Mouse (Mus musculus) heart, postnatal 0 days (tissue): Measurements from ENCODE around the gene Ptprf. TPM values are rescaled to one million over a fixed set of nuclear protein-coding genes. Genes with fewer than 3 reads are reported as not detected.

Source experiments
- ATAC-seq: fragments of 200-750 bp; cut with Nextera tagmentation; 2 replicates; pipeline ENCODE4 v1.8.0; 2017; ENCODE audit warnings: low read depth, moderate number of reproducible peaks, moderate library complexity; ENCODE audit not compliant: insufficient read depth
- DNase-seq: peaks from one replicate; pipeline ENCODE4 v3.0.0-alpha.2; 2016; ENCODE audit warnings: low spot score
- H3K27ac ChIP-seq: fragments of 300-500 bp; sonication (generic); 2 replicates; pipeline ENCODE4 v1.5.1; 2014; ENCODE audit warnings: low read depth, mild to moderate bottlenecking
- H3K27me3 ChIP-seq: fragments of 300-500 bp; sonication (generic); 2 replicates; pipeline ENCODE4 v1.6.1; 2014; ENCODE audit warnings: low read length, mixed read lengths; ENCODE audit not compliant: control insufficient read depth, insufficient read depth
- H3K36me3 ChIP-seq: fragments of 300-500 bp; sonication (generic); replicated peaks from 2 replicates; pipeline ENCODE4 v1.6.1; 2014; ENCODE audit warnings: low read length, mixed read lengths; ENCODE audit not compliant: control insufficient read depth, insufficient read depth
- H3K4me1 ChIP-seq: fragments of 300-500 bp; sonication (generic); 2 replicates; pipeline ENCODE4 v1.6.1; 2014; ENCODE audit warnings: antibody characterized with exemption; ENCODE audit not compliant: control insufficient read depth, insufficient read depth
- H3K4me2 ChIP-seq: fragments of 300-500 bp; sonication (generic); 2 replicates; pipeline ENCODE4 v1.6.1; 2014; ENCODE audit warnings: low read depth, mild to moderate bottlenecking, low read length, moderate library complexity
- H3K4me3 ChIP-seq: fragments of 300-500 bp; sonication (generic); 2 replicates; pipeline ENCODE4 v1.5.1; 2014; ENCODE audit warnings: low read depth, low read length
- H3K9ac ChIP-seq: fragments of 300-500 bp; sonication (generic); replicated peaks from 2 replicates; pipeline ENCODE4 v1.6.1; 2014; ENCODE audit warnings: low read depth, low read length, mixed read lengths
- H3K9me3 ChIP-seq: fragments of 300-500 bp; sonication (generic); replicated peaks from 2 replicates; pipeline ENCODE4 v1.6.1; 2016; ENCODE audit warnings: low read length; ENCODE audit not compliant: control insufficient read depth
- CTCF ChIP-seq: IDR thresholded peaks from 2 replicates; pipeline ENCODE4 v1.5.1; 2016; ENCODE audit warnings: antibody characterized with exemption, control low read depth, low read depth
- EP300 ChIP-seq: IDR thresholded peaks from 2 replicates; pipeline ENCODE4 v1.6.1; 2016; ENCODE audit warnings: antibody characterized with exemption, low read depth
- WGBS: fragments of 180-500 bp; shearing (Covaris S2); extraction: QIAGEN DNeasy Blood & Tissue Kit; methylation state at CpG from one replicate; pipeline ENCODE4 v1.1.7; 2014; 5-methylcytosine and 5-hydroxymethylcytosine counted together
- polyA plus RNA-seq: library from polyadenylated mRNA; unstranded; fragments of >200 nt; fragmentation: Nextera tagmentation; extraction: Ambion mirVana; gene quantifications from 2 replicates; pipeline ENCODE4 v1.2.1, GENCODE M21; 2015
- total RNA-seq: library from RNA; depleted of rRNA; stranded (reverse); fragments of >200 nt; gene quantifications from 2 replicates; pipeline ENCODE4 v1.2.3, GENCODE M21; 2014; ENCODE audit warnings: low replicate concordance

The Ptprf gene
- total and polyA plus RNA-seq, 2 experiments from 2014 or later: 5.9 to 33.7 TPM

DNA sequence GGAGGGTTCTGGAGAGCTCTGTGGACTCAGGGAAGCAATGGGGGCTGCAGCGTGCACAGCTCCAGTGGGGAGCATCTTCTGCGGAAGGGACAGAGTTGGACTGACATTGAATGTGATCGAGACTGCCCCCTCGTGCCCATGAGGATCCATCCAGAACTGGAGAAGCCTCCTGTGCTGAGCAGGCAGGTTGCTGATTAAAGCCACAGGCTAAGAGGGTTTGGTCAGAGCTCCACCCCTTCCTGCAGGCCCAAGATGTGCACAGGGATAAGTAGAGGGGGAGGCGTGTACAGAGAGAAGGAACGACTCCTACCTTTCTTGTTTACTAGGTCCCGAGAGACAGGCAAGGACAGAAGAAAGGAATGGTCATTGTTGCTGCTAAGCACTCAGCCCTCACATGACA, 69.9 kb downstream of the Ptprf start:
- no peak overlapping the region for H3K27ac ChIP-seq
- 80% methylated on average over 7 of the region's 7 CpGs for WGBS
- H3K4me2 ChIP-seq: no peak overlapping the region
- no peaks in the 10 kb centered on the region for H3K4me1 ChIP-seq
- ATAC-seq: no peak
- no peak for DNase-seq
- no peak overlapping the region for H3K4me3 ChIP-seq
- H3K9me3 ChIP-seq: no peaks in the 10 kb centered on the region
- peaks cover 54% of the 10 kb centered on the region for H3K36me3 ChIP-seq
- TF ChIP-seq EP300 (no peak), CTCF (no peak)
- no peaks in the 10 kb centered on the region for H3K27me3 ChIP-seq
- H3K9ac ChIP-seq: no peak overlapping the region

DNA sequence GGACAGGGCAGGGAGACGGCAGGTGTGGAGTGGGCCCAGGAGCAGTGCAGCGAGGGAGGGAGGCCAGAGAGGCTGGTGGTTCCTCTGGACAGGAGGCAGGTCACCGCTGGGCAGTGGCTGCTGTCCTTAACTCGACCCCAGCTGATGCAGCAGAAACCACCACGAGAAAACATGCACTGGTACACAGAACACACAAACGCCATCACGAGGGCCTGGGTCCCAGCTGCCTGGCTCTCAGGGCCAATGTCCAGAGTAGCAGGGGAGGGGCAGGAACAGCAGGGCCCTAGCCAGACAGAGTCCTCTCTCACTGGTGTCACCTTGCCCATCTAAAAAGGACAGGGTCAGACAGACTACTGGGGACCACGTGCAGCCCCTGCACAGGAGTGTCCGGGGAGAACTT, 70.4 kb downstream of the Ptprf start:
- WGBS: 77% methylated on average over 9 of the region's 9 CpGs
- ATAC-seq: no peak
- no peaks in the 10 kb centered on the region for H3K27me3 ChIP-seq
- H3K9me3 ChIP-seq: no peaks in the 10 kb centered on the region
- H3K27ac ChIP-seq: no peak overlapping the region
- no peak for DNase-seq
- TF ChIP-seq EP300 (no peak), CTCF (no peak)
- no peaks in the 10 kb centered on the region for H3K4me1 ChIP-seq
- no peak overlapping the region for H3K9ac ChIP-seq
- H3K4me3 ChIP-seq: no peak overlapping the region
- no peak overlapping the region for H3K4me2 ChIP-seq
- H3K36me3 ChIP-seq: peaks cover 49% of the 10 kb centered on the region

- Histone ChIP-seq H3K4me3 (no peak overlapping the region), H3K27me3 (no peaks in the 10 kb centered on the region), H3K4me1 (no peaks in the 10 kb centered on the region), H3K36me3 (peaks cover 37% of the 10 kb centered on the region), H3K9me3 (no peaks in the 10 kb centered on the region), H3K27ac (no peak overlapping the region), H3K4me2 (no peak overlapping the region), H3K9ac (no peak overlapping the region)
- no peak for ATAC-seq
- 86% methylated on average over 6 of the region's 6 CpGs for WGBS
- DNase-seq: no peak
- no peak for TF ChIP-seq CTCF
- no peak for TF ChIP-seq EP300
Measured at GRCm38 (mm10) chr4:118219487-118219886, 71.7 kb downstream of the Ptprf start.

DNA sequence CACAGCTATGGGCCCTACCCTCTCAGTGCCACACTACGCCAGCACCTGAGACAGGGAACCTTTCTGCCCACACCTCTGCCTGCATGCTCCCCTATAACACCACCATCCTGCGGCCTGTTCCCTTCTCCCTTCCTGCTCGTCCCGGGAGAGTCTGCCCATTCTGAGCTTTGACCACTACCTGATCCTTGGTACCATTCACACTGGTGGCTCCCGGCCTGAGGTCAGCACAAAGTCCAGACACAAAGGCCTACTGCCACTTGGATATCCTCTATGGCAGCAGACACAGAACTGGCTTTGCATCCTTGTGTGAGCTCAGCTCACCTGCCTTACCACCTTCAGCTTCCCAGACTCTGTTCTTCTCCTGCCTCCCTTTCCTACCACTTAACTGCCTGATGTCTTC, 72.7 kb downstream of the Ptprf start:
- Histone ChIP-seq H3K4me2 (no peak overlapping the region), H3K27ac (no peak overlapping the region), H3K9ac (no peak overlapping the region), H3K9me3 (no peaks in the 10 kb centered on the region), H3K4me3 (no peak overlapping the region), H3K4me1 (no peaks in the 10 kb centered on the region), H3K27me3 (no peaks in the 10 kb centered on the region), H3K36me3 (peaks cover 34% of the 10 kb centered on the region)
- no peak for TF ChIP-seq EP300
- no peak for TF ChIP-seq CTCF
- 82% methylated on average over 5 of the region's 5 CpGs for WGBS
- ATAC-seq (no peak), DNase-seq (no peak)

DNA sequence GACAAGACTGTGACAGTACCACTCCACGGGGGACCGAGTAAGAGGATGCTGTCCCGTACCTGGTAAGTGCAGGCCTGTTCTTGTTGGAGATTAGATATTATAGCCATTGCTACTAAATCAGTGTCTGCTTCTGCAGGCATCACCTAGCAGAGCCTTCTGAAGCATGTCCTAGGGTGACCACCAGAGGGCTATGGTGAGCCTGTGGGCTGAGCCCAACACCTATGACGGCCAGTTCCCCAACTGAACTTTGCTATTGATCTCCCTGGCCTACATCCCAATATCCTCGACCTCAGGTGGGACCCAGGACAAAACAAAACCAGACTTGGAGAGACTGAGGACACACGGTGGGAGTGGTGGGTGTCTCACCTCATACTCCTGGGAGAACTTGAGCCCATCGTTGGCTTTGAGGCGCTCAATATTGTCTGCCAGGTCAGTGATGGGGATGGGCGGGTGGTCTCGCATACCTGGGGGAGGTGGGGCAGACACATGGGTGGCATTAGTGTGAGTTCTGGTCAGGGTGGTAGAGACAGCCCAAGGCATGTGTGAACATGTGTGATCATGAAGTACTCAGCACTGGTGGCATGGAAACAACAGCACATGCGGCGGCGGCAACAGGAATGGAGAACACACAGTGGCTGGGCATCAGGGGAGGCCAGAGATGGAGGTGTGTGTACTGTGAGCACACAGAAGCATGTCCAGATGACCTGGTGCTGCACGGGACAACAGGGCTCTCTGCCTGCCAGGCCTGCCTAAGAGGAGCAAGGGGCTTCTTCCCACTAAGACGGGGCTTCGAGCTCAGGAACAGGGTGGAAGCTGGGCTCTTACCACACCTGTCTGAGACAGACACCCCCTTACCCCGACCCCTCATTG, 74.2 kb downstream of the Ptprf start:
- Histone ChIP-seq H3K4me2 (no peak overlapping the region), H3K27me3 (no peaks in the 10 kb centered on the region), H3K4me3 (no peak overlapping the region), H3K9ac (no peak overlapping the region), H3K9me3 (no peaks in the 10 kb centered on the region), H3K4me1 (no peaks in the 10 kb centered on the region), H3K27ac (no peak overlapping the region), H3K36me3 (peaks cover 36% of the 10 kb centered on the region)
- 75% methylated on average over 17 of the region's 17 CpGs for WGBS
- TF ChIP-seq EP300 (no peak), CTCF (peak; percentile 92)
- peak; percentile 29 for DNase-seq
- ATAC-seq: peak; percentile 67

GRCm38 (mm10) chr4:118214891-118215290, 76.3 kb downstream of the Ptprf start:
- WGBS: 81% methylated on average over 1 of the region's 1 CpGs
- TF ChIP-seq CTCF: no peak
- no peak for TF ChIP-seq EP300
- H3K9ac ChIP-seq: no peak overlapping the region
- DNase-seq (no peak), ATAC-seq (no peak)
- H3K9me3 ChIP-seq: no peaks in the 10 kb centered on the region
- no peak overlapping the region for H3K4me2 ChIP-seq
- H3K27ac ChIP-seq: no peak overlapping the region
- H3K4me3 ChIP-seq: no peak overlapping the region
- no peaks in the 10 kb centered on the region for H3K27me3 ChIP-seq
- peaks cover 44% of the 10 kb centered on the region for H3K36me3 ChIP-seq
- H3K4me1 ChIP-seq: no peaks in the 10 kb centered on the region
